Mouse (Mus musculus) midbrain, postnatal 0 days (tissue): ENCODE measurements around the gene Clta. TPM values are rescaled to one million over a fixed set of nuclear protein-coding genes. Genes with fewer than 3 reads are reported as not detected.

ENCODE experiments used
- ATAC-seq: fragments of 200-750 bp; cut with Nextera tagmentation; 2 replicates; pipeline ENCODE4 v1.8.0; 2017; ENCODE audit warnings: moderate number of reproducible peaks, mild to moderate bottlenecking, moderate TSS enrichment, moderate library complexity; ENCODE audit not compliant: low FRiP score
- DNase-seq: peaks from one replicate; pipeline ENCODE4 v3.0.0-alpha.2; 2015; ENCODE audit warnings: low spot score
- H3K27ac ChIP-seq: fragments of 300-500 bp; sonication (generic); 2 replicates; pipeline ENCODE4 v1.5.1; 2014; ENCODE audit warnings: low read depth, mild to moderate bottlenecking, low read length, mixed read lengths
- H3K27me3 ChIP-seq: fragments of 300-500 bp; sonication (generic); 2 replicates; pipeline ENCODE4 v1.6.1; 2014; ENCODE audit warnings: low read length, control low read depth, mixed read lengths; ENCODE audit not compliant: insufficient read depth
- H3K36me3 ChIP-seq: fragments of 300-500 bp; sonication (generic); 2 replicates; pipeline ENCODE4 v1.6.1; 2014; ENCODE audit warnings: low read length, control low read depth, mixed read lengths; ENCODE audit not compliant: insufficient read depth
- H3K4me1 ChIP-seq: fragments of 300-500 bp; sonication (generic); 2 replicates; pipeline ENCODE4 v1.6.1; 2014; ENCODE audit warnings: mild to moderate bottlenecking, control low read depth, antibody characterized with exemption, low read length, mixed read lengths; ENCODE audit not compliant: insufficient read depth
- H3K4me2 ChIP-seq: fragments of 300-500 bp; sonication (generic); 2 replicates; pipeline ENCODE4 v1.6.1; 2014; ENCODE audit warnings: low read depth, mild to moderate bottlenecking, low read length, mixed read lengths; ENCODE audit not compliant: poor library complexity, severe bottlenecking
- H3K4me3 ChIP-seq: fragments of 300-500 bp; sonication (generic); 2 replicates; pipeline ENCODE4 v1.5.1; 2014; ENCODE audit warnings: low read depth, mild to moderate bottlenecking, low read length, moderate library complexity
- H3K9ac ChIP-seq: fragments of 300-500 bp; sonication (generic); replicated peaks from 2 replicates; pipeline ENCODE4 v1.6.1; 2014; ENCODE audit warnings: mild to moderate bottlenecking, low read length, moderate library complexity, mixed read lengths; ENCODE audit not compliant: poor library complexity, severe bottlenecking
- H3K9me3 ChIP-seq: fragments of 300-500 bp; sonication (generic); 2 replicates; pipeline ENCODE4 v1.6.1; 2016; ENCODE audit warnings: low read length, control low read depth
- CTCF ChIP-seq: IDR thresholded peaks from 2 replicates; pipeline ENCODE4 v1.5.1; 2016; ENCODE audit warnings: antibody characterized with exemption, mild to moderate bottlenecking
- WGBS: fragments of 180-500 bp; shearing (Covaris S2); extraction: QIAGEN DNeasy Blood & Tissue Kit; methylation state at CpG from one replicate; pipeline ENCODE4 v1.1.7; 2014; 5-methylcytosine and 5-hydroxymethylcytosine counted together
- polyA plus RNA-seq: library from polyadenylated mRNA; unstranded; fragments of >200 nt; fragmentation: Nextera tagmentation; extraction: Ambion mirVana; gene quantifications from 2 replicates; pipeline ENCODE4 v1.2.1, GENCODE M21; 2015
- total RNA-seq: library from RNA; depleted of rRNA; stranded (reverse); fragments of >200 nt; gene quantifications from 2 replicates; pipeline ENCODE4 v1.2.3, GENCODE M21; 2014; rRNA removed

Gene Clta
- 539 and 562 TPM in 2 replicates for total RNA-seq
- 380 and 390 TPM in 2 replicates for polyA plus RNA-seq

DNA sequence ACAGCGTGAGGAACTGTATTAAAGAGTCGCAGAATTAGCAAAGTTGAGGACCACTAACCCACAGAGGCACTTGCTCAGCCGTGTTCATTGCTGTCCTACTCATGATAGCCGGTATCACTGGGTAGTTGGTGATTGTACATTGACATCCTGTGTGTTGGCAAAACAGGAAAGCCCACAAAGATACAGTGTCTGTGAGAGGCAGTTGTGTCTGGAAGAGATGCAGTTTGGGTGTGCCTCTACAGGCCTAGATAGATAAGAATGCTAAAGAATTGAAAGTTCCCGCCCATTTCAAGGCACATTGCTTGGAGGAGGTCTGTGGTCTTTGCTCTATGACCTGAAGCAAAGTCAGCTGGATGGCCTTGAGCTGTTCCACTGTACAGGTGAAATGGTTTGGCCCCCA lies at the start of gene Clta:
Gene Clta, plus strand, starts transcription at position 327 of the 400 bp plus-strand sequence.
- Histone ChIP-seq H3K27ac (no peak within 1 kb of the TSS), H3K9ac (no peak within 1 kb of the TSS), H3K4me2 (no peak within 1 kb of the TSS), H3K27me3 (peaks cover 5% of the 10 kb centered on the region; the same call in 1 of the 2 replicates), H3K4me3 (no peak within 1 kb of the TSS), H3K36me3 (no peaks in the 10 kb centered on the region), H3K9me3 (no peaks in the 10 kb centered on the region), H3K4me1 (no peaks in the 10 kb centered on the region)
- 88% methylated on average over 5 of the region's 5 CpGs for WGBS
- no peak for TF ChIP-seq CTCF
- ATAC-seq (no peak), DNase-seq (no peak)

DNA sequence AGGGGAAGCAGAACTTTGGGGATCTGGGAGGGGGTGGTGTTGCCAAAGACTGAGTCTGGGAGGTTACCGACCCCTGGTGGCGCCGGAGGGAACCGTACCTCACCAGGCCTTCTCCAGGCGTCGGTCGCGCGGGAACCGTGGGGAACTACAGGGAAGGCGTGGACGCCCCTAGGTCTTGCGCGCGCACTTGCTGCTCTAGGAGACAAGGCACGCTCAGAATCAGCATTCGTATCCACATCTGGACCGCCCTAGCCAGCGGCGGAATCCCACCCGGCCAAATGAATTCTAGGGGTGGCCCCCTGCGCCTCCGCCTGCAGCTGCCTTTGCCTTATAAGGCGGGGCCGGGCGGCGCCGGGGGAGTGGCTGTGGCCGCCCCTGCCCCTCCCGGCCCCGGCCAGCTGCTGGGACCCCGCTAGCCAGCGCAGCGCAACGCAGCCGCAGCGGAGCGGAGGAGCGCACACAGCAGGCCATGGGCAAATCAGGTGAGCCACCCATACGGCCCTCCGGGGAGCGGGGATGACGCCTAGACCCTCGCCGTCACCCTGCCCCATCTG lies 46.9 kb upstream of the Clta start, which contains the start of gene Glipr2:
Gene Glipr2, plus strand, starts transcription at position 110 of the 554 bp plus-strand sequence.
- TF ChIP-seq CTCF = peak; percentile 86
- ATAC-seq = peak; percentile 88
- peak; percentile 87 for DNase-seq
- Histone ChIP-seq H3K4me2 (peak within 1 kb of the TSS; percentile 99), H3K27ac (peak within 1 kb of the TSS; percentile 43), H3K27me3 (no peaks in the 10 kb centered on the region), H3K36me3 (no peaks in the 10 kb centered on the region), H3K9ac (peak within 1 kb of the TSS; percentile 78), H3K4me1 (no peaks in the 10 kb centered on the region; the same call in 1 of the 2 replicates), H3K9me3 (no peaks in the 10 kb centered on the region), H3K4me3 (peak within 1 kb of the TSS; percentile 82)
- under 1% methylated on average over 44 of the region's 45 CpGs for WGBS

DNA sequence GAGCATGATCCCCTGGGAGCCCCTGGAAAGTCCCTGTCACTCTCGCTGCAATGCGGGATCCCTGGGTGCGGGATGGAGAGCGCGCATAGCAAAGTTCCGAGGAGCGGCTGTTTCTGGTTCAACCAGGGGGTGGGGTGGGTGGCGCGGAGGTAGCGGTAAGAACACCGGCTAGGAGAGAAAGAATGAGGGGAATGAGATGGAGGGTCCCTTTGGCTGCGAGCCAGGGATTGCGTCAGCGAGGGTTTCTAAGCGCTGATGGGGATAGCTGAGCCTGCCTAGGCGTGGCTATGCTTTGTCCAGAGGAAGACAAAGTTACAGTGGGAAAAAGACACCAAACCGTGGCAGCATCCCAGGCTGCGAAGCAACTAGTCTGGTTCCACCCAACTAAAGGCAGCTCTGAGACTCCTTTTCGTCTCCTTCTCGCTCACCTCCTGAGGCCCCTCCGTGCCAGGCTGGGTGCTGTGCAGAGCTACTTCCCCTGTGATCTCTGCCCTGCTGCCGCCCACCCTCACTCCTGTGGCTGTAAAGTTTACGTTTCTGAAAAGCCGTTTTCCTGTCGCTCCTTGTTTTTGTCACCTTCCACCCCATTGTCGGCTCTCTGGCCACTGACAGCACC lies 46.3 kb upstream of the Clta start:
- no peak for TF ChIP-seq CTCF
- H3K9ac ChIP-seq = peak overlapping the region; percentile 78
- H3K27ac ChIP-seq = peak overlapping the region; percentile 43
- H3K4me2 ChIP-seq = peak overlapping the region; percentile 99
- H3K9me3 ChIP-seq = no peaks in the 10 kb centered on the region
- peak overlapping the region; percentile 82 for H3K4me3 ChIP-seq
- H3K27me3 ChIP-seq = no peaks in the 10 kb centered on the region
- no peaks in the 10 kb centered on the region for H3K36me3 ChIP-seq
- ATAC-seq = peak; percentile 52
- DNase-seq = peak; percentile 79
- WGBS = under 1% methylated on average over 26 of the region's 26 CpGs
- H3K4me1 ChIP-seq = no peaks in the 10 kb centered on the region; the same call in 1 of the 2 replicates

DNA sequence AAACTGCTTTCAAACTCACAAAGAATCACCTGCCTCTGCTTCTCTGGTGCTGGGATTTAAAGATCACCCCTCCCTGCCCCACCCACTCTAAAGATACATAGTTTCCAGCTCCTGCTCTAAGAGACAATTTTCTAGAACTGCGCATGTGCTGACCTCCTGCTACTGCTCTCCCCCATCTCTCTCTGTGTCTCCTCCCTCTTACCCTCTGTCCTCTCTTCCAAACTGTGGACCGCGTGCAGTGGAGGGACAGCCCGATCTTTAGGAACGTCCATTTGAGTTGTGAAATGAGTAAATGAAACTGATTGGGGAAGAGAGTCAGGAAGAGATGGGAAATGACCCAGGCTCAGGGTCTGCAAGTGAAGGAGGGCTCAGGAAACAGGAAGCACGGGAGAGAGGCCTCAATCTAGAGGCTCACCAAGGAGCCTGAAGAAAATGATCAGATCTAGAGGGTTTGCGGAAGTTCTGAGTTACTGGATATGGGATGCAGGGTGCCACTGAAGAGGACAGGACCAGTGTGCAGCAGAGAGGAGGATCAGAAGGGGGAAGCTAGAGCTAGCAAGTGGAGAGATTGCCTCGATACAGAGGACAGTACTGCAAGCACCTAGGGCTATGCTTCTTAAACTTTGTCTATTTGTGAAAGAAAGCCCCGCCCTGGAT lies 44.6 kb upstream of the Clta start:
- no peak overlapping the region for H3K4me2 ChIP-seq
- WGBS = 65% methylated on average over 9 of the region's 9 CpGs
- DNase-seq (no peak), ATAC-seq (no peak)
- H3K4me3 ChIP-seq = no peak overlapping the region
- no peaks in the 10 kb centered on the region for H3K36me3 ChIP-seq
- no peaks in the 10 kb centered on the region for H3K9me3 ChIP-seq
- H3K4me1 ChIP-seq = no peaks in the 10 kb centered on the region; the same call in 1 of the 2 replicates
- no peaks in the 10 kb centered on the region for H3K27me3 ChIP-seq
- no peak for TF ChIP-seq CTCF
- H3K27ac ChIP-seq = no peak overlapping the region
- H3K9ac ChIP-seq = no peak overlapping the region

DNA sequence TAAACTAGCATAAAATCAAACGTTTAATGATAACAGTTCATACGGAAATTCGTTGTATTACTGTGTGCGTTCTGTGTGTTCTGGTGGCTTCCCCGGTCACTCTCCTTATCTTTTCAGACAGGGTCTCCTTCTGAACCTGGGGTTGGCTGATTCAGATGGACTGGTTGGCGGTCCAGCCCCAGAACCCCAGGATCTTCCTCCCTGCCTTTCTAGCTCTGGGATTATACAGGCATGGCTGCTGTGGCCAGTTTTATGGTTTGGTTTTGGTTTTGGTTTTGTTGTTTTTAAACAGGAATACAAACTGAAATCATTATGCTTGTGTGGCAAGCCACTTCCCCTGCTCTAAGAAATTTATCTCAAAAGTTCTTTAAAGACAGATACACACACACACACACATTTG lies 44.0 kb upstream of the Clta start:
- Histone ChIP-seq H3K4me2 (no peak overlapping the region), H3K9ac (no peak overlapping the region), H3K4me1 (no peaks in the 10 kb centered on the region; the same call in 1 of the 2 replicates), H3K9me3 (no peaks in the 10 kb centered on the region), H3K27ac (no peak overlapping the region), H3K4me3 (no peak overlapping the region), H3K36me3 (no peaks in the 10 kb centered on the region), H3K27me3 (no peaks in the 10 kb centered on the region)
- no peak for TF ChIP-seq CTCF
- 92% methylated on average over 6 of the region's 6 CpGs for WGBS
- no peak for ATAC-seq
- no peak for DNase-seq
